Mouse (Mus musculus): ENCODE data around the gene Knop1.

DNA sequence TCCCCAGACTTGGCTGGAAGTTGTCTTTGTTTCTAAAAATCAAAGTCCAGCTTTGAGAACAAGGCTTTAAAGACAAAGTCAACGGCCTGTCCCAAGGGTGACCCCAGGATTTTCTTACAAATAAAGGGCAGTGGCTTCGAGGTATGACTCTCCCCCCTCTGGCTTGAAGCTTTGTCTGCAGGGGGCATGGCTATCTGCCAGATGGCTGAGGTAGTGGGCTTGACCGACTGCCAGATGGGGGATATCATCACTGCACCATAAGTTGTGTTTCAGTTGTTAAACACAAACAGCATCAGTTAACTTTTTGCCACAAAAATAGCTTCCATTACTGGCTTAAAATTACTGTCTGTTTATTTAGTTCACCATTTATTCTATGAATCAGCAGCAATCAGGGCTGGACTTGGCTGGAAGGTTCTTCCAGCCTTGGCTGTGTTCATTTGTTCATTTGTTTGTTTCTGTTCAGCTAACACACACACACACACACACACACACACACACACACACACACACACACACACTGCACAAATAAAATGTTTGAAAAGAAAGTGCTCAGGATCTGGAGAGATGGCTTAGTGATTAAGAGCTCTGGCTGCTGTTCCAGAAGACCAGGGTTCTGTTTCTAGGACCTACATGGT is 33.1 kb upstream of the Knop1 start:
- TF ChIP-seq CEBPB (IDR thresholded peaks at IDR 0.05; ENCODE audit: insufficient read depth, poor library complexity, severe bottlenecking): no peak
- TF ChIP-seq POLR2A (IDR thresholded peaks at IDR 0.05; ENCODE audit: insufficient read length, low read depth): no peak
- TF ChIP-seq USF1 (IDR thresholded peaks at IDR 0.05; ENCODE audit: low read depth): no peak
- no peak for TF ChIP-seq POLR2AphosphoS2 (IDR thresholded peaks at IDR 0.05; ENCODE audit: insufficient read length, low read depth)
- no peak for TF ChIP-seq MYOG (IDR thresholded peaks at IDR 0.05; ENCODE audit: control insufficient read depth in 1 of 3, insufficient read depth in 1 of 3, insufficient read length in 2 of 3, low read depth in 2 of 3)
- no peak for TF ChIP-seq MAX (IDR thresholded peaks at IDR 0.05; ENCODE audit: low read depth)
- no peak for TF ChIP-seq TCF12 (IDR thresholded peaks at IDR 0.05; ENCODE audit: insufficient read depth, poor library complexity, severe bottlenecking)
- TF ChIP-seq E2F4 (IDR thresholded peaks at IDR 0.05; ENCODE audit: insufficient read depth): no peak
- no peak for TF ChIP-seq MYOD1 (IDR thresholded peaks at IDR 0.05; ENCODE audit: control insufficient read depth in 1 of 3, insufficient read length in 2 of 3, low read depth in 2 of 3)
- TF ChIP-seq SRF (IDR thresholded peaks at IDR 0.05; ENCODE audit: control insufficient read depth, insufficient read length, low read depth): no peak
- no peak for TF ChIP-seq REST (IDR thresholded peaks at IDR 0.05; ENCODE audit: insufficient read depth, insufficient read length)

Measured in myocyte (in vitro differentiated cells).